Mouse (Mus musculus): ENCODE measurements at regions not wholly inside any gene's neighbourhood (a gene's known extent, or its start where the extent isn't known, plus 50 kb on each side); places are given as distances from the start of the nearest gene placed in this dataset.
A peak's percentile ranks its signal among the peaks of the same experiment; 100 is the strongest.

DNA sequence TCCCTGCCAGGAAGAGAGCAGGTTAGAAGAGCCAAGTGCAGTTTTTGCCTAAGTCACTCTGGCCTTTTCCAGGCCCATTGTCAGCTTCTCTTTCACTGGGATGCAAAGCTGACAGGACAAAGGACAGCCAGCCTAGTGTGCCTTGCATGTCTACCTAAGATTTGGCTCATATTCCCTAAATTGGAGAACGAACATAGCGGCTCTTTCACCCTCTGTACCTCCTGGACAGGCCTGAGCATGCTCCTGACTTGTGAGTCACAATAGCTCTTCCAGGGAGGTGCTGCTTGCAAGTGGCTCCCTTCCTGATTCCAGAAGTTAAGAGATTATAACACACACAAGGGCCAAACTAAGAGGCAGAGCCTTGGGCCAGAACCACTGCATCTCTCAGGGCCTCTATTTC lies 97.1 kb downstream of the C1galt1 start:
- DNase-seq (ENCODE audit: extremely low spot score, low spot score): no peak
- peaks cover 24% of the 10 kb centered on the region for H3K4me1 ChIP-seq
- H3K27me3 ChIP-seq (ENCODE audit: poor library complexity, severe bottlenecking): no peaks in the 10 kb centered on the region
- H3K4me3 ChIP-seq: no peak overlapping the region
- H3K36me3 ChIP-seq (replicated peaks): no peaks in the 10 kb centered on the region
- WGBS: 49% methylated on average over 2 of the region's 2 CpGs
- no peaks in the 10 kb centered on the region for H3K9me3 ChIP-seq
- H3K27ac ChIP-seq: peak overlapping the region; percentile 44; the same call in 1 of the 2 replicates

DNA sequence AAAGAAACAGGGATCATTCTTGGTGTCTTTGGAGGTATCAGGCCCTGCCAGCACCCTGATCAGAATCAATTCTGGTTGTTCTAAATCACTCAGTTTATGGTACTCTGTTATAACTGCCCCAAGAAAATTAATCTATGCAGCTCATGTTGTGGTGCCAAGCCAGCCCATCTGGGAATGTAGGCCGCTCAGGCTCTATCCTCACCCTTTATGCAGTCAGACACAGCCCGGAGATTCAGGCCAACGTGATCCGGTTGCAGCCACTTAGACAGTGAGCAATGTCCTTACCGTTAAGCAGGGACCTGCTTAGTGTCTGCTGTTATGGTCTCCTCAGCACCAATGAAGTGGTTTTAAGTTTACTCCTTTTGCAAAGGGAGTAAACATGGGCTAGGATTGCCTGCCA lies 98.5 kb downstream of the C1galt1 start:
- Histone ChIP-seq H3K9me3 (no peaks in the 10 kb centered on the region), H3K27ac (no peak overlapping the region), H3K27me3 (ENCODE audit: poor library complexity, severe bottlenecking) (no peaks in the 10 kb centered on the region), H3K36me3 (replicated peaks) (no peaks in the 10 kb centered on the region), H3K4me3 (no peak overlapping the region), H3K4me1 (peaks cover 24% of the 10 kb centered on the region)
- WGBS: 90% methylated on average over 5 of the region's 5 CpGs
- no peak for DNase-seq (ENCODE audit: extremely low spot score, low spot score)

DNA sequence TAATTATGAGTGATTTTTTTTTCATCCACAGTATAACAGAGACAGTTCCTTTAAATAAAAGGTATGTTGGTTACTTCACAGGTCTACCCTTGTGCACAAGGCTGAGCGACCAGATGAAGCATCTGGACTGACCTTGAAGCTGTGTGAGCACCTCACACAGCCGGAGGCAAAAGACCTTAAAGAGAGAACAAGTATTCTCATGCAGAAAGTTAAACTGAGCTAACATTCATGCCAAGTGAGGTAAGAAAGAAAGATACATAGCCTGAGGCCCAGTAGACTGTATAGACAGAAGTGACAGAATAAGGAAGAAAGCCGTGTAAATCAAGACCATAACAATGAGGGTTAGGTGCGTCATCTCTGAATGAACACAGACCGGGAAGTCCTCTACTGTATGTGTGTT lies 99.0 kb downstream of the C1galt1 start:
- H3K4me1 ChIP-seq: peaks cover 24% of the 10 kb centered on the region
- 89% methylated on average over 5 of the region's 5 CpGs for WGBS
- no peaks in the 10 kb centered on the region for H3K27me3 ChIP-seq (ENCODE audit: poor library complexity, severe bottlenecking)
- no peak overlapping the region for H3K4me3 ChIP-seq
- H3K27ac ChIP-seq: no peak overlapping the region
- H3K9me3 ChIP-seq: no peaks in the 10 kb centered on the region
- H3K36me3 ChIP-seq (replicated peaks): no peaks in the 10 kb centered on the region
- no peak for DNase-seq (ENCODE audit: extremely low spot score, low spot score)

Measured in forebrain, embryonic 10.5 days (tissue).